Mouse (Mus musculus) ES-E14 (cell line): Measurements from ENCODE around the gene Txnl4b.

Experiments used
- CHD2 ChIP-seq: IDR thresholded peaks from 2 replicates; pipeline ENCODE4 v1.6.1; 2014; ENCODE audit warnings: mild to moderate bottlenecking, low read depth, low read length, inconsistent platforms
- ZC3H11A ChIP-seq: IDR thresholded peaks from 2 replicates; pipeline ENCODE4 v1.6.1; 2012; ENCODE audit warnings: low read depth, mild to moderate bottlenecking, inconsistent platforms, low read length, borderline replicate concordance

DNA sequence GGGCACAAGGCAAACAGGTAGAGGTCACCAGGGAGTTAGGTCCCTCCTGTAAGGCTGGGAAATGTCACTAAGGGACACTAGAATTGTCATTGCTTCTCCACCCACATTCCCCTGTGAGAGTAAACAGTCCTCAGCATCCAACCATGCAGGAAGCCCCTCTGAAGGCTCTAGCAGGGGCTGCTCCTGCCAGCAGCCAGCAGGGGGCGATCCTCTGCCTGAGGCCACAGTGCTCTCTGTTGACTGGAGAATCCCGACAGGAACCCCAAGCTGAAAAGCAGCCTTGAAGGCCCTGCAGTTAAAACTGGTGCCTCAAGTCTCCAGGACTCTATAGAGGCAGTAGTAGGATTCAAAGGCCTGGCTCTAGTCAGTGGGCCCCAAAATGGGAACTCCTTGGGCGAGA is 14.0 kb upstream of the Txnl4b start:
- TF ChIP-seq ZC3H11A = no peak
- TF ChIP-seq CHD2 = no peak
